Mouse (Mus musculus): ENCODE measurements around the gene 1600014C10Rik.

The 1600014C10Rik gene

DNA sequence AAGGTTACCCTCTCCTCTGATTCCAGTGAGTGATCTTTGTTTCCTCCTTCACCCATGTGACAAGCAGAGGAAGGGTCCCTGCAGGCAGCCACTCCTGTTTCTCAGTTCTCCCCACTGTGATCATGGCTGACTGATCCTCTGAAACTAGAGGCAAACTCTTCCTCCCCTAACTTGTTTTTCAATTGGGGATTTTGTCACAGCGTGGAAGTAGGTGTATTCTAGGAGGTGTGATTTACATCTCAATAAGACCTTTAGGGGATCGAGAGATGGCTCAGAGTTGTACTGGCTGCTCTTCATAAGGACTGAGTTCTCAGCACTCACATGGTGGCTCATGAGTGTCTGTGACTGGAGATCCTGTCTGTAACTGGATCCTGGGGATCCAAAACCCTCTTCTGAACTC is 22.8 kb downstream of the 1600014C10Rik start:
- in situ Hi-C loops (cut with MboI; ENCODE audit: low pct_unique_long_range_greater_than_20kb in 1 of 2, low sequenced_read_pairs in 2 of 2, unreplicated experiment in 1 of 2) = loop anchor here in 1 of 2 experiments (10.0 kb wide), 1 partner anchor 59 kb away; no protein-coding TSS in a partner anchor

DNA sequence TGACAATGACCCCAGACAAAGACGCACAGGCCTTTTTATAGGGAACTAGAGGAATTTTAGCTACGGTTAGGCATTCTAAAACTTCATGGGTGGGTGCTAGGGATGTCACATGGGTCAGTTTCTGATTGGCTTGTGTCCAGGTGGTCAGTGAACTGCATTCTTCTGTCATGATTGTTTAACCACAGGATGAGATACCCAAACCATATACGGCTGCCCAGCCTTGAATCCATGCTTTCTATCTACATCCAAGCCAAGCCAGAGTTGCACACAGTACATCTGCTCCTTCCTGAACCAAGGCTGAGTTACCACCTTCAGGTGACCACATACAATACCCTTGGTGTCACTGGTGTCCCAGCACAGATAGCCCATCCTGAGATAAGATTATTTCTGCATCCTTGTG is 23.5 kb downstream of the 1600014C10Rik start:
- in situ Hi-C loops (cut with MboI; ENCODE audit: low pct_unique_long_range_greater_than_20kb in 1 of 2, low sequenced_read_pairs in 2 of 2, unreplicated experiment in 1 of 2) = loop anchor here in 1 of 2 experiments (10.0 kb wide), 1 partner anchor 58 kb away; no protein-coding TSS in a partner anchor

DNA sequence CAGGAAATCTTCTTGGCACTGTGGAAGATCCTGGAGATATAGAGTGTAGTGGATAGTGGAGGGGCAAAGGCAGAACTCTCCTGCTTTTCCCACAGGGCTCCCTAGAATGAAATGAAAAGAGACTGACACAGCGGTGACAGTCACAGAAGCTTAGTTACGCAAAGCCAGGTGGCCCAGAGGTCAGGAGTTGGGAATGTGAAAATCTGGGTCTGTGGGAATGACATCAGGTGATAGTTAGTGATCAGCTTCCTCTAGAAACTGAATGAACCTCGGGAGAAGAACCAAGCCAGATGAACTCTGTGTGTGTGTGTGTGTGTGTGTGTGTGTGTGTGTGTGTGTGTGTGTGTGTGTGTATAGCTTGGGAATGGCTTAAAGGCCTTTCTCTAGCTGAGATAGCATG is 26.0 kb downstream of the 1600014C10Rik start:
- in situ Hi-C loops (cut with MboI; ENCODE audit: low pct_unique_long_range_greater_than_20kb in 1 of 2, low sequenced_read_pairs in 2 of 2, unreplicated experiment in 1 of 2) = loop anchor here in 1 of 2 experiments (10.0 kb wide), 1 partner anchor 56 kb away; no protein-coding TSS in a partner anchor

DNA sequence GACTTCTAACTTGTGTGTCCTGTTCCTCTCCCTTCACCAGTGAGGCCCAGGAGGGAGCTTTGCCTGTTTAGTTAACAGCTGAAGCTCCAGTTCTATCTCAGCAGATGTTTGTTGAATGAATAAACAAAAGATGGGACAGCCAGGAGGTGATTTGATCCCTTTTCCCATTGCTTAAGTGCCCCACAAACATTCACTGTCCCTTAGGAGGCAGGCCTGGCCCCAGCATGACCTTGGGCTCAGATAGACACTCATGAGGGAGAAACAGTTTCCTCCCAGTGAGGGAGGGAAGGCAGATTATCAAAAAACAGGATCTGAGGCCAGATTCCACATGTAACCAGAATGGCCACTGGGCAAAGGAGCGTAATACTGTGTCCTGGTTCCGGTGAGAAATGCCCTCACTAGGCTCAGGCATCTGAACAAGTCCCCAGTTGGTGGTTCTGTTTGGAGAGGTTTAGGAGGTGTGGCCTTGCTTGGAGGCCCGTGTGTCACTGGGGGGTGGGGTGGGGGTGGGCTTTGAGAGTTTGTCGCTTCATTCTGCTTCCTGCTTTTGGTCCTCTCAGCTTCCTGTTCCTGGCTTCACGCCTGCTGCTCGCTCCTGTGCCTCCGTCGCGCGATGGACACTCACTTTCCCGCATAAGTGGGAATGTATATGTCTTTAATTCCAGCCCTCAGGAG is 26.6 kb downstream of the 1600014C10Rik start:
- in situ Hi-C loops (cut with MboI; ENCODE audit: low pct_unique_long_range_greater_than_20kb in 1 of 2, low sequenced_read_pairs in 2 of 2, unreplicated experiment in 1 of 2) = loop anchor here in 1 of 2 experiments (10.0 kb wide), 1 partner anchor 55 kb away; no protein-coding TSS in a partner anchor

GRCm38 (mm10) chr7:38212651-38213062 is 29.6 kb downstream of the 1600014C10Rik start:
- in situ Hi-C loops (cut with MboI; ENCODE audit: low pct_unique_long_range_greater_than_20kb in 1 of 2, low sequenced_read_pairs in 2 of 2, unreplicated experiment in 1 of 2) = no loop called here

DNA sequence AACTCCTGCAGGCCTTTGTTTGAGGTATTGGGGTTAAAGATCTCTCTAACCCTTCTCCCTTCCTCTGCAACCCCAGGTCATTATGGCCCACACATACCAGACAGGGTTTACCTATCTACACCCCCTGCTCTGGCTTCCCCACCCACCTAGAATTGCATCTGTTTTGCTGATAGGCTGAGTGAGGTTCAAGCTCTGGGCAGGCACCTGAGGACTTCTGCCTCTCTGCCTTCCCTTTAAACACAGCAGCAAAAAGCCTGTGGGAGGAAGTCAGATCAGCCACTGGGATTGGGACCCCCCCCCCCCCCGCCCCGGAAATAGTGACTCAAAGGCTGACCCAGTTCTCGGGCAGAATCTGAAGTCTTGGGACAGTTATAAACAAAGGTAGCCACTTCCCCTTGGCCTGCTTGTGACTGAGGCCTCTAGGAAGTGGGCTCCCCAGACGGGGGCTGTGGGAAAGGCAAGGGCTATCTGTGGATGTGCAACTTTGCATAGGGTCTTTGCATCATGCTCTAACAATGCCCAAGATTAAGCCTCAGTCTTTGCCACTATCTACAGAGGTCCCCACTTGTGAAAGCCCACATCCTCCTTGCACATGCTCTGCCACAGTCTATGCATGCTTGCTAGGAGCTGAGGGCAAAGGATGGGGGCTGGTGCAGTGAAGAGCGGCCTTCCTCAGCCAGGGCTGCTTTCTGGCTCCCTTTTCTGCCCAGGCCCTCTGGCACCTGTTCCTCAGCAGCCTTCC is 31.6 kb downstream of the 1600014C10Rik start:
- in situ Hi-C loops (cut with MboI; ENCODE audit: low pct_unique_long_range_greater_than_20kb in 1 of 2, low sequenced_read_pairs in 2 of 2, unreplicated experiment in 1 of 2) = no loop called here

GRCm38 (mm10) chr7:38215281-38215680 is 32.3 kb downstream of the 1600014C10Rik start:
- in situ Hi-C loops (cut with MboI; ENCODE audit: low pct_unique_long_range_greater_than_20kb in 1 of 2, low sequenced_read_pairs in 2 of 2, unreplicated experiment in 1 of 2) = no loop called here

- in situ Hi-C loops (cut with MboI; ENCODE audit: low pct_unique_long_range_greater_than_20kb in 1 of 2, low sequenced_read_pairs in 2 of 2, unreplicated experiment in 1 of 2) = no loop called here
These were observed 32.7 kb downstream of the 1600014C10Rik start for GRCm38 (mm10) chr7:38215697-38216096.

GRCm38 (mm10) chr7:38217417-38218171 is 34.6 kb downstream of the 1600014C10Rik start:
- in situ Hi-C loops (cut with MboI; ENCODE audit: low pct_unique_long_range_greater_than_20kb in 1 of 2, low sequenced_read_pairs in 2 of 2, unreplicated experiment in 1 of 2) = no loop called here

DNA sequence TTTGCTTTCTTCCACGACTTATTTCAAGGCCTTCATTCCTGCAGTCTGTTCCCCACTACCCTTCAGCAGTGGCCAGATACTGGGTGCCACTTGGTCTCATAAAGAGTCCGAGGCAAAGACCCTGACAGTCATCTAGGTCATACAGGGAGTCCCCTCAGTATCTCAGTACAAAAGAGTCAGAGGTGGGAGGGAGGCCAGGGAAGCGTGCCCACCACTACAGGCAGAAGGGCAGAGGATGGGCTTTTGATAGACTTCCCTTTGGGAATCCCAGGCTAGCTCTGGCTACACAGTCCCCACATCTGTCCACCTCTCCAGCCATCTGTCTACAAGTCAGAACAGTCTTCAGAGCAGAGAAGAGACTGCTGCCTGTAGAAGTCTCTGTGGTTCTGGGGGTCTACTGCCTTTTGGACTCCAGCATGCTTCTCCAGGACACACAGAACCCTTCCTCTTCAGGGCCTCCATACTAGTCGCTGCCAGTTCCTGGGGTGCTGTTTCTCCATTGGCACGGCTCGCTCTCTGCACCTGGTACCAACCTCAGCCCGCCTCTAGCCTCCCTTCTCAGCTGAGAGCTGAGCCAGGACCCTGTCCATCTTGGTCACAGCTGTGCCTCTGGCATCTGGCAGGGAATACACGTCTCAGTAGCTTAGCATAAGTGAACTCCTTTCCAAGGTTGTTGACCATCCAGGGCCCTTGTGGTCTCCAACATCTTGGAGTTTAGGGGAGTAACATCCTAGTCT is 35.8 kb downstream of the 1600014C10Rik start:
- in situ Hi-C loops (cut with MboI; ENCODE audit: low pct_unique_long_range_greater_than_20kb in 1 of 2, low sequenced_read_pairs in 2 of 2, unreplicated experiment in 1 of 2) = no loop called here

GRCm38 (mm10) chr7:38219526-38219925 is 36.5 kb downstream of the 1600014C10Rik start:
- in situ Hi-C loops (cut with MboI; ENCODE audit: low pct_unique_long_range_greater_than_20kb in 1 of 2, low sequenced_read_pairs in 2 of 2, unreplicated experiment in 1 of 2) = no loop called here

DNA sequence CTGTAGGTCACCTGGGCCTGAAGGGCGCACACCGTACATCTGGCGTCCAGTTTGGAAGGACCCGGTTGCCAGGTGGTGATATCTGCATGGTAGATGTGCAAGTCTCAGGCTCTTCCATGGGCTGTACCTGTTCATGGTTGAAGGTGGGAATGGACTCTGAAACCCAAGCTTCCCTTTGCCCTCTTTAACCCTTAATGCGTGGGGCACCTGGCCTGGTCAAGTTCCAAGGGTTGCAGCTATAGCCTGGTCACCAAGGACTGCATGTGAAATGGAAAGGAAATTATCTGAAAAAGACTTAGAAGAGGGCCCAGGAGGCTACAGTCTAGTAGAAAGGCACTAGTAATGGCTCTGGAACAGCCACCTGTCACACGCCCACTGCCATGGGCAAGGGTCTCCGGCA is 37.8 kb downstream of the 1600014C10Rik start:
- in situ Hi-C loops (cut with MboI; ENCODE audit: low pct_unique_long_range_greater_than_20kb in 1 of 2, low sequenced_read_pairs in 2 of 2, unreplicated experiment in 1 of 2) = no loop called here

DNA sequence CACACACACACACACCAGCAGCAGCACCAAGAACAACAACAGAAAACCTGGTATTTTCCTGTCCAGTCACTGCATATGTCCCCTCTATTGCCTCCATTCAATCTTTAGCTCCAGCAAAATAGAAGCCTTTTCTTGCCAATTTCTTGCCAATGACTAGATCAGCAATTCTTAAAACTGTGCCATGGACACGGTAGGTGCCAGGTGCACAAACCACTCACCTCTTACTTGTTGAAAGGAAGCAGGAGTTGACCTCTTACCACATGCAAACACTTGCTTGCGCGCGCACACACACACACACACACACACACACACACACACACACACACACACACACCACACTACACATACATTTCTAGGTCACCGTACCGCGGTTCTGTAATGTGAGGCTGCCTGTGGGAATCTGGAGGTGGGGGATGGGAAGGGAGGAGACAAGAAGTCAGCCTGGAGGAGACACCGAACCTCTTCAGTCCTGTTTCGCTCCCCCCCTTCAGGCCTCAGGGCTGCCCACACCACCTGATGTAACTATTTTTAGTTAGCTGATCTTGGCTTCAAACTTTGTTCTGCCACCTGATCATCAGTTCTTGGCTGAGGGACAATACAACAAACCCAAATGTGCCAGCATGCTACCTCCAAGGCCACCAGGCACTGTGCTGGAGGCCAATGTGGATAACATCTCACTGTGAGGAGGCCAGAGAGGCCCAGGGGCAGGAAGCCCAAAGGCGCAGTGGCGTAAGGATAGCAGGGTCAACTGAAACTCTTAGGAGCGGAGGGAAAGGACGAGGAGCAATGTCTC is 41.8 kb downstream of the 1600014C10Rik start:
- in situ Hi-C loops (cut with MboI; ENCODE audit: low pct_unique_long_range_greater_than_20kb in 1 of 2, low sequenced_read_pairs in 2 of 2, unreplicated experiment in 1 of 2) = no loop called here

GRCm38 (mm10) chr7:38226226-38226625 is 43.2 kb downstream of the 1600014C10Rik start:
- in situ Hi-C loops (cut with MboI; ENCODE audit: low pct_unique_long_range_greater_than_20kb in 1 of 2, low sequenced_read_pairs in 2 of 2, unreplicated experiment in 1 of 2) = no loop called here

DNA sequence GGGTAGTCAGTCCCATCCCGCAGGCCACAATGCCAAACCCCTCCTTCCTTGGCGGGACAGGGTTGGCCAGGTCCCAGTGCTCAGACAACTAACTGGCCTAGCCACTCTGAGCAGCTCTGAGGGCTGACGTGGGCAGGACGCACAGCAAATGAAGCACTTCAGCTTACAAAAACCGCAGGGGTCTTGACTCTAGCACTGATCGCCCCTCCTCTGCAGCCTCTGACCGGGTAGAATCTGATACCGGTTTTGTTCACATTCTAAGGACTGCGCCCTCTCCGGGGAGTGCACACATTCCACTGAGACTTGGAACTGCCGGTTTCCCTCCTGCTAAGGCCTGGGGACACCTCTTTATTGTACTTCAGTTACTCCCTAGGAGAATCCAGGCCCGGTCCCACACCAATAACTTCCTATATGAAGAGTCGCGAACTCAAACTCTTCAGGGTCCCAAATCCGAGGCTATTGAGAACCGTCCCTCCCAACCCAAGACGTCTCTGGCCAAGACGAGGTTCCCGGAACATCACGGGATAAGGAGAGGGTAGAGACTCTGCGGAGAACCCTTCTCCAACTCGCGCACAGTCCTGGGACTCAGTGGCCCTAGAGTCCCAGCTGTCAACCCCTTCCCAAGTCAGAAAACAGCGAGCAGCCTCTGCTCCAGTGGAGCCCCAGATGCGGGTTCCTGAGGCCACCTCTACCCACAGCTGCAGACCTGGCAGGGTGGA is 44.3 kb downstream of the 1600014C10Rik start:
- in situ Hi-C loops (cut with MboI; ENCODE audit: low pct_unique_long_range_greater_than_20kb in 1 of 2, low sequenced_read_pairs in 2 of 2, unreplicated experiment in 1 of 2) = no loop called here

- in situ Hi-C loops (cut with MboI; ENCODE audit: low pct_unique_long_range_greater_than_20kb in 1 of 2, low sequenced_read_pairs in 2 of 2, unreplicated experiment in 1 of 2) = no loop called here
These were observed 44.9 kb downstream of the 1600014C10Rik start, which contains the start of gene Plekhf1 for GRCm38 (mm10) chr7:38227900-38228298. Gene Plekhf1, minus strand, starts transcription at chr7:38228016.

DNA sequence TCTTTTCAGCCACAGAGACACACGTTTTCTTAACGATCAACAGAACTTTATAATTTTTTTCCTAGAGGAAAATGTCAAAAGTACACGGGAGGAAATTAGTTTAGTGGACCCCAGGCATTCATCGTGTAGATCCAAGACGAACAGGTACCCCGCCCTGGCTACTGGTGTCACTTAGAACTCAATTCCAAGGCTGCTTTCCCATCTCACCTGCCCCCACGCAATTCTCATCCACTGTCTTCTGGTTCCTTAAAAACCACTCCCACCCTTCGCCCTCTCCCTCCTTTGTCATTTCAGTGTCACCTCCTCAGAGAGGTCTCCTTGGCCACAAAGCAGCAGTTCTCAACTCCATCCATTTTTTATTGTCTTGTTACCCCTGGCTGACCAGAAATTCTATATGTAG is 45.3 kb downstream of the 1600014C10Rik start:
- in situ Hi-C loops (cut with MboI; ENCODE audit: low pct_unique_long_range_greater_than_20kb in 1 of 2, low sequenced_read_pairs in 2 of 2, unreplicated experiment in 1 of 2) = no loop called here

All from mouse embryonic stem cell (cell line).